Mouse (Mus musculus): ENCODE data around the gene Olfr1293-ps.

Gene Olfr1293-ps

GRCm38 (mm10) chr2:111524903-111525302, at the start of gene Olfr1293-ps:
Olfr1293-ps (plus strand) TSS chr2:111525203.
- no peak for DNase-seq (ENCODE audit: low read depth)

GRCm38 (mm10) chr2:111480519-111480918, 44.5 kb upstream of the Olfr1293-ps start, which contains the start of gene Olfr1289:
Olfr1289 (plus strand) TSS chr2:111480819.
- DNase-seq (ENCODE audit: low read depth), result no peak

GRCm38 (mm10) chr2:111493729-111494128, 31.3 kb upstream of the Olfr1293-ps start, which contains the start of gene Olfr1290:
Olfr1290 (minus strand) TSS chr2:111493829.
- no peak for DNase-seq (ENCODE audit: low read depth)

GRCm38 (mm10) chr2:111496880-111497279, 28.1 kb upstream of the Olfr1293-ps start, which contains the start of gene Olfr1291-ps1:
Olfr1291-ps1 (plus strand) TSS chr2:111497180.
- no peak for DNase-seq (ENCODE audit: low read depth)

- DNase-seq (ENCODE audit: low read depth), result no peak
Measured at GRCm38 (mm10) chr2:111517451-111517850, 7.6 kb upstream of the Olfr1293-ps start.

GRCm38 (mm10) chr2:111540191-111540590, 15.2 kb downstream of the Olfr1293-ps start, which contains the start of gene Olfr1294:
Olfr1294 (minus strand) TSS chr2:111540291.
- DNase-seq (ENCODE audit: low read depth), result no peak

GRCm38 (mm10) chr2:111569581-111569980, 44.6 kb downstream of the Olfr1293-ps start, which contains the start of gene Olfr1295:
Olfr1295 (minus strand) TSS chr2:111569681.
- no peak for DNase-seq (ENCODE audit: low read depth)
